Mouse (Mus musculus): ENCODE data around the gene Krtap28-13. TPM values are rescaled to one million over a fixed set of nuclear protein-coding genes. Genes with fewer than 3 reads are reported as not detected.

Gene Krtap28-13
- total RNA-seq, 2 experiments from 2014 or later: not detected

- ATAC-seq (replicated peaks; ENCODE audit: poor library complexity, severe bottlenecking): no peak
Observed at GRCm38 (mm10) chr1:83084790-83085189, 24.1 kb downstream of the Krtap28-13 start.

- ATAC-seq (replicated peaks; ENCODE audit: poor library complexity, severe bottlenecking): no peak
Observed at GRCm38 (mm10) chr1:83091268-83091667, 30.5 kb downstream of the Krtap28-13 start.

DNA sequence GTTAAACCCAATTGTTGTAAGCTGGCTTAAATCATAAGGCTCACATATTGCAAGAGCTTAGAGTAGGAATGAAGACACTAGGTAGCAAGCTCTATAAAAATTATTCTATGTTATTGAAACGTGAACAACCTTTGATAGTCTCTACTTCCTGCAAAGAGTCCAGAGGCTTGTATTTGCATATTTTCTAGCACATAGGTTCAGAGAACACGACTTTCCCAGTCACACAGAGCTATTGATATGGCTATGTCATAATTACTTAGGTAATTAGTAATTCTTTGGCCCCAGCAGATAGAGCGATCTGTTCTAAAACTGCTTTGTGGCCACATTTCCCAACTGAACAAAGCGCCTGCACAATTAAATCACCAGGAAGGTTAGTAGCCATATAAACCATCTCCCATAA is 36.2 kb downstream of the Krtap28-13 start:
- ATAC-seq (replicated peaks; ENCODE audit: poor library complexity, severe bottlenecking): no peak

- ATAC-seq (replicated peaks; ENCODE audit: poor library complexity, severe bottlenecking): no peak
Observed at GRCm38 (mm10) chr1:83099160-83099559, 38.4 kb downstream of the Krtap28-13 start.

DNA sequence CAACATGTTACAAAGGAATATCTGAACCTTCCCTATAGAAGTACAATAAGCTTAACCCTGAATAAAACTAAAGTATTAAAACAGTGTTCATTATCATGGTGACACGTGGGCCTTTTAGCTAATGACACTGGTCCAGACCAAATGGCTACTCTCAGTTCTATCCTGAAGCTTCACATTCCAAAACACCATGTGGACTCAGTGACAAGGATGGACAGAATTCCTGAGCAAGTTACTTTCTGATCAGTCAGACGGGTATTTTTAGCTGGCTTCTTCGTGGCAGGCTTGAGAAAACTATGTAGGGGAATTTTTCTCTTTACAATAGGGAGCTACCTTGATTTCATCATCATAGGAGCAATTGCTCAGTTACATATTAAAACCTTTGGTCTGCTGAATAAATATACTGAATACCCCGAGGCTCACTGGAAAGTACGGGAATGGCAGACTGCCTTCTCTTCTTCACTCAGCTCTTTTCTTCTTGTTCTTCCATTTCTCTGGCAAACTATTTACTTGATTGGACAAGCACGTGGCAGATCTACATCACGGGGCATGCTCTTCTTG is 38.9 kb downstream of the Krtap28-13 start:
- no peak for ATAC-seq (replicated peaks; ENCODE audit: poor library complexity, severe bottlenecking)

- ATAC-seq (replicated peaks; ENCODE audit: poor library complexity, severe bottlenecking): no peak
Observed at GRCm38 (mm10) chr1:83101891-83102290, 41.2 kb downstream of the Krtap28-13 start.

GRCm38 (mm10) chr1:83105464-83105863 is 44.7 kb downstream of the Krtap28-13 start:
- no peak for ATAC-seq (replicated peaks; ENCODE audit: poor library complexity, severe bottlenecking)

- no peak for ATAC-seq (replicated peaks; ENCODE audit: poor library complexity, severe bottlenecking)
Observed at GRCm38 (mm10) chr1:83107410-83107978, 46.8 kb downstream of the Krtap28-13 start.

DNA sequence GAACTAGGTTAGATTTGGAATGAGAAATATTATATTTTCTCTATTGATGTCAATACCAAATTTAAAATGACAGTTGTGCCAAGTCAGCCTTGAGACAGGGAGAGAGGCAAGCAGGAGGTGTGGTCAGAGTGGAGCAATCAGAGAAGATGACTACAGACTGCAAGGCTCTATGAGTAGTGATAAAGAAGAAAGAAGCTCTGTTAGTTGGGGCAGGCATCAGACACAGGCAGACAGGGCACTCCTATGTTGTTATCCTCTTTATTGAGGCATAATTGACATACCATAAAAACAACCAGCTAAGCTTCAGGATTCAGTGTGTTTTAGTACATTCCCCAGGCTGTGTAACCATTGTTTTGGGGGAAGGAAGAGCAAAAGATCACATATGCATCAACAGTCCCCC is 50.3 kb downstream of the Krtap28-13 start:
- no peak for ATAC-seq (replicated peaks; ENCODE audit: poor library complexity, severe bottlenecking)

Other genes with a start within 250 kb of the Krtap28-13 start
- 23.1 and 26.3 TPM in 2 replicates for gene Agfg1, start 221.4 kb upstream of the Krtap28-13 start, total RNA-seq (2014; fragmentation: Nextera tagmentation)
- gene Agfg1, start 221.4 kb upstream of the Krtap28-13 start, total RNA-seq (2017): 32.5 and 33.5 TPM in 2 replicates
- 1.5 TPM in 1 of 2 replicates, not detected in the other for gene A030005L19Rik, start 147.6 kb upstream of the Krtap28-13 start, total RNA-seq (2014; fragmentation: Nextera tagmentation)
- gene A030005L19Rik, start 147.6 kb upstream of the Krtap28-13 start, total RNA-seq (2017): not detected in 2 replicates
- gene A030014E15Rik, start 136.0 kb upstream of the Krtap28-13 start, total RNA-seq (2014; fragmentation: Nextera tagmentation): not detected in 2 replicates
- gene A030014E15Rik, start 136.0 kb upstream of the Krtap28-13 start, total RNA-seq (2017): not detected in 2 replicates
- not detected in 2 replicates for gene Gm6217, start 129.5 kb upstream of the Krtap28-13 start, total RNA-seq (2014; fragmentation: Nextera tagmentation)
- gene Gm6217, start 129.5 kb upstream of the Krtap28-13 start, total RNA-seq (2017): not detected in 2 replicates
- gene A030003K21Rik, start 117.5 kb upstream of the Krtap28-13 start, total RNA-seq (2014; fragmentation: Nextera tagmentation): not detected in 2 replicates
- not detected in 2 replicates for gene A030003K21Rik, start 117.5 kb upstream of the Krtap28-13 start, total RNA-seq (2017)
- gene Gm7544, start 104.9 kb upstream of the Krtap28-13 start, total RNA-seq (2014; fragmentation: Nextera tagmentation): not detected in 2 replicates
- gene Gm7544, start 104.9 kb upstream of the Krtap28-13 start, total RNA-seq (2017): not detected in 2 replicates
- not detected in 2 replicates for gene Gm47955, start 100.6 kb upstream of the Krtap28-13 start, total RNA-seq (2014; fragmentation: Nextera tagmentation)
- not detected in 2 replicates for gene Gm47955, start 100.6 kb upstream of the Krtap28-13 start, total RNA-seq (2017)
- not detected in 2 replicates for gene Gm47959, start 60.4 kb upstream of the Krtap28-13 start, total RNA-seq (2014; fragmentation: Nextera tagmentation)
- gene Gm47959, start 60.4 kb upstream of the Krtap28-13 start, total RNA-seq (2017): not detected in 2 replicates
- not detected in 2 replicates for gene Slc19a3, start 22.5 kb upstream of the Krtap28-13 start, total RNA-seq (2014; fragmentation: Nextera tagmentation)
- not detected in 2 replicates for gene Slc19a3, start 22.5 kb upstream of the Krtap28-13 start, total RNA-seq (2017)
- not detected in 2 replicates for gene Krtap28-10, start 18.4 kb upstream of the Krtap28-13 start, total RNA-seq (2014; fragmentation: Nextera tagmentation)
- gene Krtap28-10, start 18.4 kb upstream of the Krtap28-13 start, total RNA-seq (2017): not detected in 2 replicates
- not detected in 2 replicates for gene Gm47969, start 16.0 kb upstream of the Krtap28-13 start, total RNA-seq (2014; fragmentation: Nextera tagmentation)
- gene Gm47969, start 16.0 kb upstream of the Krtap28-13 start, total RNA-seq (2017): not detected in 2 replicates
- not detected in 2 replicates for gene A030005K14Rik, start 1.6 kb upstream of the Krtap28-13 start, total RNA-seq (2014; fragmentation: Nextera tagmentation)
- gene A030005K14Rik, start 1.6 kb upstream of the Krtap28-13 start, total RNA-seq (2017): not detected in 2 replicates
- gene Ccl20, start 55.8 kb downstream of the Krtap28-13 start, total RNA-seq (2014; fragmentation: Nextera tagmentation): not detected in 2 replicates
- not detected in 2 replicates for gene Ccl20, start 55.8 kb downstream of the Krtap28-13 start, total RNA-seq (2017)
- gene Daw1, start 98.8 kb downstream of the Krtap28-13 start, total RNA-seq (2014; fragmentation: Nextera tagmentation): not detected in 2 replicates
- not detected in 2 replicates for gene Daw1, start 98.8 kb downstream of the Krtap28-13 start, total RNA-seq (2017)

Data from granulocyte monocyte progenitor cell, adult 5-6 weeks (primary cell).